7 mouse cellular contexts compared by ENCODE assay signal in genomic region chr10:61680015-61680913, GRCm38 (mm10). TPM values are rescaled to one million over a fixed set of nuclear protein-coding genes. Genes with fewer than 3 reads are reported as not detected.
A peak's percentile ranks its signal among the peaks of the same experiment; 100 is the strongest.
DNase-seq lines count a peak whose midpoint lies in the region; ATAC-seq lines count a peak whose summit lies in the region.

Gene Sar1a, plus strand, starts transcription at chr10:61680299.

- peak; percentile 99 for DNase-seq in adrenal gland, postnatal 10 days
- DNase-seq in embryonic facial prominence, embryonic 10.5 days (ENCODE audit: low spot score) = peak; percentile 100
- peak; percentile 97 for DNase-seq in kidney, adult 11 months
- DNase-seq in limb, embryonic 10.5 days (ENCODE audit: low spot score) = peak; percentile 100
- peak; percentile 98 for DNase-seq in spleen, adult 12 weeks (ENCODE audit: low spot score)

- peak within 1 kb of the TSS; percentile 93 for H3K27ac ChIP-seq in embryonic facial prominence, embryonic 10.5 days (replicated peaks)
- H3K27ac ChIP-seq in limb, embryonic 10.5 days = peak within 1 kb of the TSS; percentile 93
- peak within 1 kb of the TSS; percentile 77 for H3K27ac ChIP-seq in midbrain, embryonic 13.5 days

- H3K9ac ChIP-seq in midbrain, embryonic 13.5 days (replicated peaks) = peak within 1 kb of the TSS; percentile 96

- H3K4me1 ChIP-seq in embryonic facial prominence, embryonic 10.5 days = peaks cover 21% of the 10 kb centered on the region
- peaks cover 21% of the 10 kb centered on the region for H3K4me1 ChIP-seq in limb, embryonic 10.5 days
- H3K4me1 ChIP-seq in midbrain, embryonic 13.5 days (replicated peaks) = peaks cover 28% of the 10 kb centered on the region

- H3K4me2 ChIP-seq in midbrain, embryonic 13.5 days (replicated peaks) = peak within 1 kb of the TSS; percentile 96

- H3K4me3 ChIP-seq in embryonic facial prominence, embryonic 10.5 days = peak within 1 kb of the TSS; percentile 91
- peak within 1 kb of the TSS; percentile 97 for H3K4me3 ChIP-seq in limb, embryonic 10.5 days
- H3K4me3 ChIP-seq in midbrain, embryonic 13.5 days (replicated peaks) = peak within 1 kb of the TSS; percentile 96

- peak; percentile 97 for ATAC-seq in granulocyte monocyte progenitor cell, adult 5-6 weeks (replicated peaks; ENCODE audit: poor library complexity, severe bottlenecking)
- peak; percentile 100 for ATAC-seq in midbrain, embryonic 13.5 days

- under 1% methylated on average over 84 of the region's 84 CpGs for WGBS in embryonic facial prominence, embryonic 10.5 days
- WGBS in limb, embryonic 10.5 days = under 1% methylated on average over 77 of the region's 84 CpGs
- under 1% methylated on average over 79 of the region's 84 CpGs for WGBS in midbrain, embryonic 13.5 days

- no peaks in the 10 kb centered on the region for H3K27me3 ChIP-seq in embryonic facial prominence, embryonic 10.5 days (replicated peaks; ENCODE audit: low read depth, poor library complexity, severe bottlenecking)
- no peaks in the 10 kb centered on the region for H3K27me3 ChIP-seq in limb, embryonic 10.5 days (ENCODE audit: low read depth, poor library complexity, severe bottlenecking)
- no peaks in the 10 kb centered on the region for H3K27me3 ChIP-seq in midbrain, embryonic 13.5 days

- H3K9me3 ChIP-seq in embryonic facial prominence, embryonic 10.5 days = no peaks in the 10 kb centered on the region
- H3K9me3 ChIP-seq in limb, embryonic 10.5 days (replicated peaks) = no peaks in the 10 kb centered on the region
- H3K9me3 ChIP-seq in midbrain, embryonic 13.5 days = no peaks in the 10 kb centered on the region

- H3K36me3 ChIP-seq in embryonic facial prominence, embryonic 10.5 days (replicated peaks) = peaks cover 22% of the 10 kb centered on the region
- peaks cover 25% of the 10 kb centered on the region for H3K36me3 ChIP-seq in limb, embryonic 10.5 days
- peaks cover 14% of the 10 kb centered on the region for H3K36me3 ChIP-seq in midbrain, embryonic 13.5 days

RNA-seq across cellular contexts. Expression of gene Sar1a, which starts in this region (rescaled TPM):
- 100 to 1,000 TPM; 161 to 179 TPM for total RNA-seq in adrenal gland, postnatal 10 days (2021)
- polyA plus RNA-seq in embryonic facial prominence, embryonic 10.5 days (2016; fragmentation: Nextera tagmentation; extraction: Ambion mirVana) = 217 and 224 TPM in 2 replicates
- total RNA-seq in granulocyte monocyte progenitor cell, adult 5-6 weeks (2014; fragmentation: Nextera tagmentation) = 79.8 and 111 TPM in 2 replicates
- total RNA-seq in granulocyte monocyte progenitor cell, adult 5-6 weeks (2017) = 88.5 and 108 TPM in 2 replicates
- polyA plus RNA-seq in limb, embryonic 10.5 days (2016; fragmentation: Nextera tagmentation; extraction: Ambion mirVana) = 220 and 231 TPM in 2 replicates
- polyA plus RNA-seq in midbrain, embryonic 13.5 days (2015; fragmentation: Nextera tagmentation; extraction: Ambion mirVana) = 200 and 207 TPM in 2 replicates

Comparison
In these comparisons a context has a peak if more than half of its experiments do, and no peak if none do; other contexts are left out.
1. Peak in every context shown above with its lines: DNase-seq, ATAC-seq, H3K4me3 ChIP-seq and H3K27ac ChIP-seq.